Comparison of ENCODE assay signal across 36 mouse cellular contexts in the genomic region with DNA sequence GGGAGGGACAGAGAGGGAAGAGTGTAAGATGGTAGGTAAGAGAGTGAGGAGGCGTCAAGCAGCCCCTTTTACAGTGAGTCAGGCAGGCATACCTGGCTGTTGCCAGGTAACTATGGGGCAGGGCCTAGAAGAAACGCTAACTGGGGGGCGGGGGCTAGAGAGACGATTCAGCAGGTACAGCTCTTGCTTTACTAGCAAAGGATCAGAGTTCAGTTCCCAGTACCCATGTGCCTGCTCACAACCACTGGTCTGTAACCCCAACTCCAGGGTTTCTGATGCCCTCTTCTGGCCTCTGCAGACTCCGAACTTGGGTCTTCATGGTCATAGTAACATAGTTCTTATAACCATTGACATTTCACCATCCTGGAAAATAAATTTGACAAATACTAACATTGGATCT. TPM values are rescaled to one million over a fixed set of nuclear protein-coding genes. Genes with fewer than 3 reads are reported as not detected.
DNase-seq lines count a peak whose midpoint lies in the region; ATAC-seq and TF ChIP-seq lines count a peak whose summit lies in the region.
"Had no signal": no experiment of that assay in that cellular context is flagged by ENCODE, and none has a peak within 500 bp of the region (broad histone marks: within the 10 kb centered on the region; RNA-seq: fewer than 3 reads in every experiment).

No protein-coding gene starts in this region.

- no peak for DNase-seq in layer of hippocampus, adult 2 months (ENCODE audit: low spot score in 2 of 2)
- no peak for DNase-seq in layer of hippocampus, adult 9-10 months (ENCODE audit: low spot score)
- DNase-seq in MEL (ENCODE audit: low read depth, low spot score): no peak
- DNase-seq in retina, embryonic 14.5 days (ENCODE audit: low spot score): no peak
- DNase-seq: adrenal gland, adult 8-10 months; cerebellum, adult 11-12 months; cerebellum, postnatal 25 days; gastrocnemius, adult 2 months; layer of hippocampus, postnatal 36 days; liver, embryonic 13.5 days; lung, postnatal 36 days; right cerebral cortex, adult 18-20 months; right cerebral cortex, postnatal 4 days; thymus, postnatal 25 days had no signal

- ATAC-seq in intestine, postnatal 0 days: peak; percentile 20; the same call in 1 of the 2 replicates
- ATAC-seq in liver, embryonic 12.5 days: no peak
- ATAC-seq in hindbrain, embryonic 12.5 days (ENCODE audit: low FRiP score): no peak
- ATAC-seq: activated CD4-positive, CD25-positive, alpha-beta regulatory T cell, adult 4 months; inflammation-experienced regulatory T-cells, adult 6 months; Patski had no signal

- H3K9ac ChIP-seq in MEL (ENCODE audit: control insufficient read depth, low read depth, low read length, poor library complexity, severe bottlenecking): no peak overlapping the region
- H3K9ac ChIP-seq in intestine, postnatal 0 days (ENCODE audit: low read depth, low read length): no peak overlapping the region
- H3K9ac ChIP-seq in liver, embryonic 12.5 days: no peak overlapping the region
- H3K9ac ChIP-seq in hindbrain, embryonic 12.5 days: no peak overlapping the region
- H3K9ac ChIP-seq: embryonic facial prominence, embryonic 12.5 days; hindbrain, embryonic 14.5 days; limb, embryonic 12.5 days; liver, embryonic 13.5 days; lung, embryonic 15.5 days; midbrain, embryonic 15.5 days; neural tube, embryonic 12.5 days had no signal

- TF ChIP-seq EP300 in MEL (IDR thresholded peaks at IDR 0.05; ENCODE audit: low read depth in 1 of 2, low read length in 2 of 2): no peak

- H3K4me2 ChIP-seq in intestine, postnatal 0 days (replicated peaks; ENCODE audit: low read depth): no peak overlapping the region
- no peak overlapping the region for H3K4me2 ChIP-seq in liver, embryonic 12.5 days
- H3K4me2 ChIP-seq in hindbrain, embryonic 12.5 days (replicated peaks): no peak overlapping the region
- H3K4me2 ChIP-seq: embryonic facial prominence, embryonic 12.5 days had no signal

- no peak; the same call in 1 of the 2 replicates for TF ChIP-seq RAD21 in MEL (IDR thresholded peaks at IDR 0.05; ENCODE audit: low read depth, low read length)

- no peak overlapping the region for H3K4me3 ChIP-seq in layer of hippocampus, adult 2 months
- no peak overlapping the region for H3K4me3 ChIP-seq in MEL (ENCODE audit: control insufficient read depth in 1 of 2, insufficient read depth in 1 of 2, low read depth in 2 of 2, low read length in 2 of 2)
- no peak overlapping the region for H3K4me3 ChIP-seq in intestine, postnatal 0 days (ENCODE audit: low read depth, low read length)
- H3K4me3 ChIP-seq in liver, embryonic 12.5 days: no peak overlapping the region
- H3K4me3 ChIP-seq in hindbrain, embryonic 12.5 days: no peak overlapping the region
- H3K4me3 ChIP-seq: embryonic facial prominence, embryonic 12.5 days; gastrocnemius, adult 2 months; limb, embryonic 12.5 days; lung, embryonic 15.5 days; megakaryocyte, embryonic 14.5 days; midbrain, embryonic 15.5 days; neural tube, embryonic 12.5 days had no signal

- no peak overlapping the region for H3K27ac ChIP-seq in layer of hippocampus, adult 2 months
- H3K27ac ChIP-seq in MEL (ENCODE audit: control insufficient read depth, low read depth, low read length): no peak overlapping the region
- no peak overlapping the region for H3K27ac ChIP-seq in intestine, postnatal 0 days (ENCODE audit: low read depth, low read length)
- H3K27ac ChIP-seq in liver, embryonic 12.5 days: no peak overlapping the region
- H3K27ac ChIP-seq in hindbrain, embryonic 12.5 days: no peak overlapping the region
- H3K27ac ChIP-seq: embryonic facial prominence, embryonic 12.5 days; gastrocnemius, adult 2 months; hindbrain, embryonic 14.5 days; limb, embryonic 12.5 days; liver, embryonic 13.5 days; lung, embryonic 15.5 days; midbrain, embryonic 15.5 days; neural tube, embryonic 12.5 days had no signal

- H3K9me3 ChIP-seq in MEL (replicated peaks; ENCODE audit: insufficient read depth, low read length): no peaks in the 10 kb centered on the region
- H3K9me3 ChIP-seq in intestine, postnatal 0 days (ENCODE audit: control insufficient read depth): no peaks in the 10 kb centered on the region
- H3K9me3 ChIP-seq in liver, embryonic 12.5 days (replicated peaks): no peaks in the 10 kb centered on the region
- H3K9me3 ChIP-seq in hindbrain, embryonic 12.5 days (replicated peaks): no peaks in the 10 kb centered on the region
- H3K9me3 ChIP-seq: embryonic facial prominence, embryonic 12.5 days; limb, embryonic 12.5 days; liver, embryonic 13.5 days; lung, embryonic 15.5 days; megakaryocyte, embryonic 14.5 days; midbrain, embryonic 15.5 days; neural tube, embryonic 12.5 days had no signal

- peaks cover 0 to 7% of the 10 kb centered on the region in 2 experiments; a peak in 2 of 4 replicates for H3K36me3 ChIP-seq in MEL (ENCODE audit: control insufficient read depth in 1 of 2, insufficient read depth in 2 of 2, low read length in 2 of 2)
- no peaks in the 10 kb centered on the region for H3K36me3 ChIP-seq in intestine, postnatal 0 days (ENCODE audit: control insufficient read depth, insufficient read depth)
- H3K36me3 ChIP-seq in liver, embryonic 12.5 days: no peaks in the 10 kb centered on the region
- no peaks in the 10 kb centered on the region for H3K36me3 ChIP-seq in hindbrain, embryonic 12.5 days
- H3K36me3 ChIP-seq: embryonic facial prominence, embryonic 12.5 days; limb, embryonic 12.5 days; liver, embryonic 13.5 days; lung, embryonic 15.5 days; midbrain, embryonic 15.5 days; neural tube, embryonic 12.5 days had no signal

- TF ChIP-seq POLR2A in MEL (IDR thresholded peaks at IDR 0.05; ENCODE audit: control insufficient read depth in 1 of 2, insufficient read depth in 1 of 2, low read depth in 1 of 2, low read length in 2 of 2, poor library complexity in 1 of 2): no peak

- peak; percentile 19; the same call in 1 of the 2 replicates for TF ChIP-seq CTCF in layer of hippocampus, adult 2 months (conservative IDR thresholded peaks at IDR 0.05)
- peak in 1 of 3 experiments; percentile 9; a peak in 1 of 6 replicates for TF ChIP-seq CTCF in MEL (IDR thresholded peaks at IDR 0.05 in 2 of 3, conservative IDR thresholded peaks at IDR 0.05 in 1 of 3; ENCODE audit: control insufficient read depth in 1 of 3, insufficient read depth in 1 of 3, low read depth in 2 of 3, low read length in 3 of 3, poor library complexity in 1 of 3, severe bottlenecking in 1 of 3)
- TF ChIP-seq CTCF in intestine, postnatal 0 days (IDR thresholded peaks at IDR 0.05; ENCODE audit: low read depth): peak; percentile 53

- H3K79me2 ChIP-seq in MEL (ENCODE audit: control insufficient read depth, insufficient read depth, low read length, poor library complexity): peaks cover 4% of the 10 kb centered on the region; the same call in 1 of the 2 replicates

- H3K4me1 ChIP-seq in MEL (ENCODE audit: control insufficient read depth in 1 of 2, insufficient read depth in 2 of 2, low read length in 2 of 2): peaks cover 0 to 8% of the 10 kb centered on the region in 2 experiments; a peak in 3 of 4 replicates
- H3K4me1 ChIP-seq in intestine, postnatal 0 days (replicated peaks; ENCODE audit: control insufficient read depth, insufficient read depth, low read length): peaks cover 4% of the 10 kb centered on the region; the same call in 1 of the 2 replicates
- peaks cover 14% of the 10 kb centered on the region; the same call in 1 of the 2 replicates for H3K4me1 ChIP-seq in liver, embryonic 12.5 days
- peaks cover 11% of the 10 kb centered on the region for H3K4me1 ChIP-seq in hindbrain, embryonic 12.5 days

- 40% methylated on average over 5 of the region's 5 CpGs for WGBS in intestine, postnatal 0 days
- WGBS in liver, embryonic 12.5 days (ENCODE audit: insufficient replicate concordance): 49% methylated on average over 5 of the region's 5 CpGs
- WGBS in hindbrain, embryonic 12.5 days: 48% methylated on average over 5 of the region's 5 CpGs

- no peaks in the 10 kb centered on the region for H3K27me3 ChIP-seq in MEL (ENCODE audit: control insufficient read depth in 1 of 2, insufficient read depth in 2 of 2, low read length in 2 of 2)
- H3K27me3 ChIP-seq in intestine, postnatal 0 days (replicated peaks; ENCODE audit: control insufficient read depth, insufficient read depth, low read length): no peaks in the 10 kb centered on the region
- peaks cover 50% of the 10 kb centered on the region for H3K27me3 ChIP-seq in liver, embryonic 12.5 days (replicated peaks)
- H3K27me3 ChIP-seq in hindbrain, embryonic 12.5 days: peaks cover 39% of the 10 kb centered on the region
- H3K27me3 ChIP-seq: Patski had no signal

TF ChIP-seq in MEL, 35 proteins besides CTCF, POLR2A, EP300 and RAD21:
- TF ChIP-seq ZC3H11A (IDR thresholded peaks at IDR 0.05; ENCODE audit: low read depth, low read length): peak; percentile 20; the same call in 1 of the 2 replicates
- TF ChIP-seq ZNF384 (IDR thresholded peaks at IDR 0.05; ENCODE audit: low read depth, low read length): no peak
- TF ChIP-seq JUND (IDR thresholded peaks at IDR 0.05; ENCODE audit: low read depth, low read length): no peak

RNA-seq across cellular contexts. Expression of a gene that starts 1.3 kb away (rescaled TPM):
- total RNA-seq in layer of hippocampus, adult 2 months (2021): 1 to 10 TPM; 1.6 to 2.2 TPM
- 7.1 and 8.0 TPM in 2 replicates for total RNA-seq in MEL (2012; rRNA removed)
- polyA plus RNA-seq in MEL (2012; ENCODE audit: insufficient read depth in 1 of 2, insufficient read length in 2 of 2, low read depth in 1 of 2, low replicate concordance in 2 of 2, missing spikeins in 1 of 2): 1 to 10 TPM in 1 of 2 experiments, not detected in 1; 8.6 TPM
- polyA plus RNA-seq in intestine, postnatal 0 days (2015; fragmentation: Nextera tagmentation; extraction: Ambion mirVana): 62.4 and 70.0 TPM in 2 replicates
- polyA plus RNA-seq in liver, embryonic 12.5 days (2016; fragmentation: Nextera tagmentation; extraction: Ambion mirVana): 9.3 and 10.7 TPM in 2 replicates
- polyA plus RNA-seq in hindbrain, embryonic 12.5 days (2016; fragmentation: Nextera tagmentation; extraction: Ambion mirVana): 2.6 and 2.8 TPM in 2 replicates
- polyA plus RNA-seq: activated CD4-positive, CD25-positive, alpha-beta regulatory T cell, adult 4 months; inflammation-experienced regulatory T-cells, adult 6 months had no signal

RNA-seq across cellular contexts. Expression of a gene that starts 27.8 kb away (rescaled TPM):
- total RNA-seq in layer of hippocampus, adult 2 months (2021): not detected
- not detected in 2 replicates for total RNA-seq in MEL (2012; rRNA removed)
- polyA plus RNA-seq in MEL (2012; ENCODE audit: insufficient read depth in 1 of 2, insufficient read length in 2 of 2, low read depth in 1 of 2, low replicate concordance in 2 of 2, missing spikeins in 1 of 2): under 1 TPM in 1 of 2 experiments, not detected in 1; 0.07 TPM
- not detected in 2 replicates for polyA plus RNA-seq in intestine, postnatal 0 days (2015; fragmentation: Nextera tagmentation; extraction: Ambion mirVana)
- polyA plus RNA-seq in liver, embryonic 12.5 days (2016; fragmentation: Nextera tagmentation; extraction: Ambion mirVana): not detected in 2 replicates
- polyA plus RNA-seq in hindbrain, embryonic 12.5 days (2016; fragmentation: Nextera tagmentation; extraction: Ambion mirVana): 0.18 TPM in 1 of 2 replicates, not detected in the other
- total RNA-seq: adrenal gland, adult 8-10 months; gastrocnemius, adult 2 months; gastrocnemius, postnatal 4 days; heart, adult 8-10 months; heart, postnatal 25 days; layer of hippocampus, adult 18-20 months; layer of hippocampus, postnatal 36 days; left cerebral cortex, postnatal 10 days had no signal
- polyA plus RNA-seq: activated CD4-positive, CD25-positive, alpha-beta regulatory T cell, adult 4 months; C2C12; forebrain, embryonic 11.5 days; heart, embryonic 14.5 days; hindbrain, embryonic 14.5 days; inflammation-experienced regulatory T-cells, adult 6 months; limb, embryonic 12.5 days; liver, embryonic 13.5 days; lung, embryonic 15.5 days; neural tube, embryonic 12.5 days; stomach, embryonic 14.5 days had no signal

RNA-seq across cellular contexts. Expression of a gene that starts 32.0 kb away (rescaled TPM):
- 10 to 100 TPM; 35.6 to 37.9 TPM for total RNA-seq in layer of hippocampus, adult 2 months (2021)
- total RNA-seq in MEL (2012; rRNA removed): 26.7 and 28.6 TPM in 2 replicates
- polyA plus RNA-seq in MEL (2012; ENCODE audit: insufficient read depth in 1 of 2, insufficient read length in 2 of 2, low read depth in 1 of 2, low replicate concordance in 2 of 2, missing spikeins in 1 of 2): 10 to 100 TPM in 1 of 2 experiments, not detected in 1; 22.1 TPM
- 16.0 and 17.2 TPM in 2 replicates for polyA plus RNA-seq in intestine, postnatal 0 days (2015; fragmentation: Nextera tagmentation; extraction: Ambion mirVana)
- polyA plus RNA-seq in liver, embryonic 12.5 days (2016; fragmentation: Nextera tagmentation; extraction: Ambion mirVana): 11.0 and 12.2 TPM in 2 replicates
- polyA plus RNA-seq in hindbrain, embryonic 12.5 days (2016; fragmentation: Nextera tagmentation; extraction: Ambion mirVana): 69.0 and 76.1 TPM in 2 replicates
